Mouse (Mus musculus): Measurements from ENCODE around the gene Fam69a. TPM values are rescaled to one million over a fixed set of nuclear protein-coding genes. Genes with fewer than 3 reads are reported as not detected.
"Not testable (repeated sequence)": the region's sequence is repeated elsewhere in the genome, so short reads cannot be mapped to it uniquely, and the experiment has no call there.

Gene Fam69a
- polyA plus RNA-seq, 1 experiment from 2014 or later = 17.0 TPM

- in situ Hi-C loops (cut with MboI; ENCODE audit: low pct_unique_long_range_greater_than_20kb) = no loop called here
- ATAC-seq = no peak
- ChIA-PET CTCF (interaction anchor here (0.8 to 1.4 kb wide), 4 partner anchors 13 to 54 kb away, joined by 3 to 4 read pairs (median 3); no protein-coding TSS in a partner anchor), POLR2A (interaction anchor here (0.6 kb wide), 1 partner anchor 28 kb away, joined by 3 read pairs; no protein-coding TSS in a partner anchor)
- DNase-seq (ENCODE audit: low read depth, low spot score) = no peak
- no peaks in the 10 kb centered on the region for H3K27me3 ChIP-seq
- no peak for TF ChIP-seq CTCF (IDR thresholded peaks at IDR 0.05)
These were observed 37.3 kb downstream of the Fam69a start for GRCm38 (mm10) chr5:107949607-107950006.

- no peak for DNase-seq (ENCODE audit: low read depth, low spot score)
- no peak for ATAC-seq
- in situ Hi-C loops (cut with MboI; ENCODE audit: low pct_unique_long_range_greater_than_20kb) = no loop called here
- ChIA-PET POLR2A (no interaction called here), CTCF (interaction anchor here (1.0 to 1.5 kb wide), 3 partner anchors 12 to 27 kb away, joined by 3 to 4 read pairs (median 3); no protein-coding TSS in a partner anchor)
- no peak for TF ChIP-seq CTCF (IDR thresholded peaks at IDR 0.05)
- no peaks in the 10 kb centered on the region for H3K27me3 ChIP-seq
These were observed 38.0 kb downstream of the Fam69a start for GRCm38 (mm10) chr5:107948899-107949298.

GRCm38 (mm10) chr5:107947548-107947947, 39.3 kb downstream of the Fam69a start:
- peak; percentile 67 for DNase-seq (ENCODE audit: low read depth, low spot score)

GRCm38 (mm10) chr5:107946475-107946874, 40.4 kb downstream of the Fam69a start:
- POLR2A ChIA-PET = no interaction called here
- in situ Hi-C loops (cut with MboI; ENCODE audit: low pct_unique_long_range_greater_than_20kb) = no loop called here
- CTCF ChIA-PET = interaction anchor here (0.8 to 1.9 kb wide), 4 partner anchors 8 to 193 kb away, joined by 3 to 6 read pairs (median 4); no protein-coding TSS in a partner anchor
- no peak for ATAC-seq
- TF ChIP-seq CTCF (IDR thresholded peaks at IDR 0.05) = no peak
- no peaks in the 10 kb centered on the region for H3K27me3 ChIP-seq
- DNase-seq (ENCODE audit: low read depth, low spot score) = no peak

More at GRCm38 (mm10) chr5:107947548-107947947, 39.3 kb downstream of the Fam69a start:
- ChIA-PET POLR2A (no interaction called here), CTCF (interaction anchor here (0.9 to 1.9 kb wide), 7 partner anchors 9 to 57 kb away, joined by 3 to 7 read pairs (median 5); no protein-coding TSS in a partner anchor)
- no peaks in the 10 kb centered on the region for H3K27me3 ChIP-seq
- ATAC-seq = peak; percentile 17
- in situ Hi-C loops (cut with MboI; ENCODE audit: low pct_unique_long_range_greater_than_20kb) = no loop called here
- TF ChIP-seq CTCF (IDR thresholded peaks at IDR 0.05) = no peak

- in situ Hi-C loops (cut with MboI; ENCODE audit: low pct_unique_long_range_greater_than_20kb) = no loop called here
- no peak for TF ChIP-seq CTCF (IDR thresholded peaks at IDR 0.05)
- no peak for DNase-seq (ENCODE audit: low read depth, low spot score)
- ChIA-PET CTCF (interaction anchor here (1.4 to 1.7 kb wide), 2 partner anchors 20 to 61 kb away, joined by 3 to 5 read pairs; no protein-coding TSS in a partner anchor), POLR2A (no interaction called here)
- H3K27me3 ChIP-seq = no peaks in the 10 kb centered on the region
- no peak for ATAC-seq
These were observed 43.4 kb downstream of the Fam69a start for GRCm38 (mm10) chr5:107943526-107943925.

GRCm38 (mm10) chr5:107942941-107943340, 43.9 kb downstream of the Fam69a start:
- no peaks in the 10 kb centered on the region for H3K27me3 ChIP-seq
- DNase-seq (ENCODE audit: low read depth, low spot score) = no peak
- in situ Hi-C loops (cut with MboI; ENCODE audit: low pct_unique_long_range_greater_than_20kb) = no loop called here
- POLR2A ChIA-PET = no interaction called here
- no peak for TF ChIP-seq CTCF (IDR thresholded peaks at IDR 0.05)
- CTCF ChIA-PET = interaction anchor here (1.7 kb wide), 1 partner anchor 62 kb away, joined by 5 read pairs; no protein-coding TSS in a partner anchor
- no peak for ATAC-seq

GRCm38 (mm10) chr5:107941222-107941621, 45.7 kb downstream of the Fam69a start:
- ChIA-PET CTCF (interaction anchor here (0.7 to 1.8 kb wide), 2 partner anchors 20 to 40 kb away, joined by 3 to 9 read pairs; no protein-coding TSS in a partner anchor), POLR2A (no interaction called here)
- H3K27me3 ChIP-seq = no peaks in the 10 kb centered on the region
- DNase-seq (ENCODE audit: low read depth, low spot score) = no peak
- no peak for TF ChIP-seq CTCF (IDR thresholded peaks at IDR 0.05)
- ATAC-seq = no peak
- in situ Hi-C loops (cut with MboI; ENCODE audit: low pct_unique_long_range_greater_than_20kb) = no loop called here

- in situ Hi-C loops (cut with MboI; ENCODE audit: low pct_unique_long_range_greater_than_20kb) = no loop called here
- ATAC-seq (no peak), DNase-seq (ENCODE audit: low read depth, low spot score) (no peak)
- no peak for TF ChIP-seq CTCF (IDR thresholded peaks at IDR 0.05)
- POLR2A ChIA-PET = no interaction called here
- no peaks in the 10 kb centered on the region for H3K27me3 ChIP-seq
- CTCF ChIA-PET = interaction anchor here (1.3 to 2.8 kb wide), 4 partner anchors 8 to 65 kb away, joined by 4 to 9 read pairs (median 6); no protein-coding TSS in a partner anchor
These were observed 47.2 kb downstream of the Fam69a start for GRCm38 (mm10) chr5:107939701-107940100.

- CTCF ChIA-PET = interaction anchor here (0.7 to 2.8 kb wide), 8 partner anchors 9 to 95 kb away, joined by 3 to 11 read pairs (median 4); no protein-coding TSS in a partner anchor
- no peaks in the 10 kb centered on the region for H3K27me3 ChIP-seq
- ATAC-seq = no peak
These were observed 48.0 kb downstream of the Fam69a start for GRCm38 (mm10) chr5:107938886-107939285.

GRCm38 (mm10) chr5:107938483-107938882, 48.4 kb downstream of the Fam69a start:
- DNase-seq (ENCODE audit: low read depth, low spot score); H3K27me3 ChIP-seq; in situ Hi-C loops (cut with MboI; ENCODE audit: low pct_unique_long_range_greater_than_20kb): not testable (repeated sequence)
- POLR2A ChIA-PET = interaction anchor here (0.8 to 1.0 kb wide), 2 partner anchors 10 to 16 kb away, joined by 3 read pairs; no protein-coding TSS in a partner anchor
- ATAC-seq = peak; percentile 47
- CTCF ChIA-PET = interaction anchor here (1.1 to 2.8 kb wide), 7 partner anchors 9 to 95 kb away, joined by 3 to 11 read pairs (median 5); no protein-coding TSS in a partner anchor

More at GRCm38 (mm10) chr5:107938886-107939285, 48.0 kb downstream of the Fam69a start:
- POLR2A ChIA-PET = interaction anchor here (0.8 to 1.0 kb wide), 2 partner anchors 10 to 16 kb away, joined by 3 read pairs; no protein-coding TSS in a partner anchor
- no peak for TF ChIP-seq CTCF (IDR thresholded peaks at IDR 0.05)
- in situ Hi-C loops (cut with MboI; ENCODE audit: low pct_unique_long_range_greater_than_20kb) = no loop called here
- DNase-seq (ENCODE audit: low read depth, low spot score) = no peak

Measured in Patski (cell line).